Mouse (Mus musculus): ENCODE measurements around the gene Tmem150a. TPM values are rescaled to one million over a fixed set of nuclear protein-coding genes. Genes with fewer than 3 reads are reported as not detected.

Tmem150a gene
- polyA plus RNA-seq, 1 experiment from 2014 or later = 9.2 TPM

DNA sequence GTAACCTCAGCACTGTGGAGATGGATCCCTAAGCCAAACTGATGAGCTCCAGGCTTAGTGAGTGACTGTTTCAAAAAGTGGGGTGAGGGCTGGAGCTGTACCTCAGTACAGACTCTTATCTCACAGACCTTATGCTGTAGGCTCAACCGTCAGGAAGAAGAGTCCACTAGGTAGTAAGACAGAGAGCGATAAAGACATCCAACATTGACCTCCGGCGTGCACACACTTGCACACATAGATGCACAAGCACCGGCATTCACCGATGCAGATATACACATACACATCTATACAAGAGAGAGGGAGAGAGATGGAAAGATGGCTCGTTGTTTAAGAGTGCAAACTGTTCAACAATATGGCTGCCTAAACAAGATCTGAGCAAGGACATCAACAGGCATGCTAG lies 28.7 kb downstream of the Tmem150a start:
- H3K4me3 ChIP-seq (ENCODE audit: low read depth, low read length) = no peak overlapping the region
- no peak overlapping the region for H3K27ac ChIP-seq (ENCODE audit: low read depth, low read length)
- WGBS = 95% methylated on average over 7 of the region's 7 CpGs
- DNase-seq (ENCODE audit: low spot score) (no peak), ATAC-seq (ENCODE audit: low FRiP score) (no peak)
- H3K9ac ChIP-seq (ENCODE audit: low read depth, low read length) = no peak overlapping the region
- H3K4me1 ChIP-seq (replicated peaks; ENCODE audit: control insufficient read depth, insufficient read depth, low read length) = 0 out of 2 replicates have a peak, but pooled peaks cover 2% of the 10 kb centered on the region
- H3K27me3 ChIP-seq (ENCODE audit: control insufficient read depth, insufficient read depth, low read length) = peaks cover 17% of the 10 kb centered on the region
- no peaks in the 10 kb centered on the region for H3K9me3 ChIP-seq (ENCODE audit: control insufficient read depth, low read length)
- no peaks in the 10 kb centered on the region for H3K36me3 ChIP-seq (ENCODE audit: control insufficient read depth, insufficient read depth, low read length)
- no peak overlapping the region for H3K4me2 ChIP-seq (replicated peaks; ENCODE audit: low read depth, low read length)

DNA sequence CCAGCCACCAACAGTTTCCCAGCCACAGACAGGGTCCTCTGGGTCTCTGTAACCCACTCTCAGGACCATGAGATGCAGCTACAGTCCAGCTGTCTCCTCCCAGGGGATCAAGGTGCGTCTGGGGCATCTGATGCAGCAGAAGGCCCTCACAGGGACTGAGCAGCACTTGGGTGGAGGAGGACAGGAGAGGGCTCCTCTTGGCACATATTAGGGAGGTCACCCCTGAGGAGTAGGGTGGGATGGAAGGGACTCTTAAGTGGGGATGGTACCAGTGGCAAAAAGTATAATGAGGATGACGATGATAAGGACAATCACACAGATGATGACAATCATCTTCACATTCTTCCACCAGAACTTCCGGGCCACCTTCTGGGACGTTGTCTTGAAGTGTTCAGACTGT lies 30.0 kb downstream of the Tmem150a start:
- H3K4me3 ChIP-seq (ENCODE audit: low read depth, low read length) = no peak overlapping the region
- no peak for ATAC-seq (ENCODE audit: low FRiP score)
- no peaks in the 10 kb centered on the region for H3K9me3 ChIP-seq (ENCODE audit: control insufficient read depth, low read length)
- no peaks in the 10 kb centered on the region for H3K36me3 ChIP-seq (ENCODE audit: control insufficient read depth, insufficient read depth, low read length)
- DNase-seq (ENCODE audit: low spot score) = no peak
- peaks cover 5% of the 10 kb centered on the region for H3K27me3 ChIP-seq (ENCODE audit: control insufficient read depth, insufficient read depth, low read length)
- no peak overlapping the region for H3K27ac ChIP-seq (ENCODE audit: low read depth, low read length)
- no peak overlapping the region for H3K4me2 ChIP-seq (replicated peaks; ENCODE audit: low read depth, low read length)
- H3K9ac ChIP-seq (ENCODE audit: low read depth, low read length) = no peak overlapping the region
- 87% methylated on average over 4 of the region's 4 CpGs for WGBS
- peaks cover under 1% of the 10 kb centered on the region; the same call in 1 of the 2 replicates for H3K4me1 ChIP-seq (replicated peaks; ENCODE audit: control insufficient read depth, insufficient read depth, low read length)

DNA sequence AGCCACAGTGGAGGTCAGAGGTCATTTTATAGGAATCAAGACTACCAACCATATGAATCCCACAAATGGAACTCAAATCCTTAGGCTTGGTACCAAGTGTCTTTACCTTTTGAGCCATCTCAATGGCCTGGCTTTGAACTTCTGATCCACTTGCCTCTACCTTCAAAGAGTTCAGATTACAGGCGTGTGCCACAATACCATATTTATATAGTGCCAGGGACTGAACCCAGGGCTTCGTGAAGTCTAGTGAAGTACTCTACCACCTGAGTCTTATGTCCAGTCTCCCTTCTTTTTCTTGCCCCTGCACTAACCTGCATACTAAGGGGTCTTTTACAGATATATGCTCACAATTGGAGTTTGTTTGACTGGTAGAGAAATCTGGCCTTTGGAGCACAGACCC lies 31.3 kb downstream of the Tmem150a start:
- H3K36me3 ChIP-seq (ENCODE audit: control insufficient read depth, insufficient read depth, low read length) = no peaks in the 10 kb centered on the region
- H3K27ac ChIP-seq (ENCODE audit: low read depth, low read length) = no peak overlapping the region
- H3K4me2 ChIP-seq (replicated peaks; ENCODE audit: low read depth, low read length) = no peak overlapping the region
- DNase-seq (ENCODE audit: low spot score) (no peak), ATAC-seq (ENCODE audit: low FRiP score) (no peak)
- no peaks in the 10 kb centered on the region for H3K9me3 ChIP-seq (ENCODE audit: control insufficient read depth, low read length)
- peaks cover 3% of the 10 kb centered on the region; the same call in 1 of the 2 replicates for H3K4me1 ChIP-seq (replicated peaks; ENCODE audit: control insufficient read depth, insufficient read depth, low read length)
- no peak overlapping the region for H3K9ac ChIP-seq (ENCODE audit: low read depth, low read length)
- 95% methylated on average over 2 of the region's 2 CpGs for WGBS
- H3K4me3 ChIP-seq (ENCODE audit: low read depth, low read length) = no peak overlapping the region
- peaks cover 7% of the 10 kb centered on the region; the same call in 1 of the 2 replicates for H3K27me3 ChIP-seq (ENCODE audit: control insufficient read depth, insufficient read depth, low read length)

DNA sequence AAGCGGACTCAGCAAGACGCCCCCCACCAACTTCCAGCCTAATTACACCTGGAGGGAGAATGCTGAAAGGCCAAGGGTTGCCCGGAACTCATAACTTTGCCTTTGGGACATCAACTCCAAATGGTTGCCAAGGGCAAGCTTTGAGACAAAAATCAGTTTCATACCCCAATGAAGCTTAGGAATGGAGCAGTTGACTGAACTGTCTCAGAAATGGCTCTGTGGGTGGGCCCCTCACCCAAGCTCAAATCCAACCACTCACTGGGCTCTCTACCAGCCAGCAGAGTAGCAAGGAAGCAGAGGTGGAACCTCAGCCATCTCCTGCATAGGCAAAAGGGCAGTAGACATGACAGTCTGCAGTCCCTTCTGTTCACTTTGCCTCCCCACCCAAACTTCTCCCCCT lies 32.6 kb downstream of the Tmem150a start:
- Histone ChIP-seq H3K9ac (ENCODE audit: low read depth, low read length) (no peak overlapping the region), H3K27ac (ENCODE audit: low read depth, low read length) (no peak overlapping the region), H3K27me3 (ENCODE audit: control insufficient read depth, insufficient read depth, low read length) (peaks cover 7% of the 10 kb centered on the region; the same call in 1 of the 2 replicates), H3K4me3 (ENCODE audit: low read depth, low read length) (no peak overlapping the region), H3K9me3 (ENCODE audit: control insufficient read depth, low read length) (no peaks in the 10 kb centered on the region), H3K4me1 (replicated peaks; ENCODE audit: control insufficient read depth, insufficient read depth, low read length) (peaks cover 3% of the 10 kb centered on the region; the same call in 1 of the 2 replicates), H3K4me2 (replicated peaks; ENCODE audit: low read depth, low read length) (no peak overlapping the region), H3K36me3 (ENCODE audit: control insufficient read depth, insufficient read depth, low read length) (no peaks in the 10 kb centered on the region)
- 75% methylated on average over 3 of the region's 3 CpGs for whole genome bisulfite sequencing
- DNase-seq (ENCODE audit: low spot score) (no peak), ATAC-seq (ENCODE audit: low FRiP score) (no peak)

DNA sequence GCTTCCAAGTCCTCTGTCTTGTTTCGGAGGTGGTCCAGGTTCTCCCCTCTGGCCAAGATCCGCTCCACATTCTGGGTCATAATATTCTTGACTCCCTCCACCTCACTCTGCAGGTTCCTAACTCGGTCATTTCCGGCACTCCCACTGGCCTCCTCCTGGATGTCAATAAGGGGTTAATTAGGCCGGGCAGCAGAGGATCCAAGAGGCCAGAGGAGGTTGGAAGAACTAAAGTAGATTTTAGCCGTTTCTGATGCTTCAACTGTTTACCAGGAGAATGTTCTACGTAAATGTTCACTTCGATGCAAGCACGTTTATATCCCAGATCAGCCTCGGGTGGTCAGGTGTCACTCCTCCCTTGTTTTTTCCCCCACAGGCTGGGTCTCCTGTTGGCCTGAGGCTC lies 33.0 kb downstream of the Tmem150a start:
- Histone ChIP-seq H3K4me2 (replicated peaks; ENCODE audit: low read depth, low read length) (no peak overlapping the region), H3K9me3 (ENCODE audit: control insufficient read depth, low read length) (no peaks in the 10 kb centered on the region), H3K27ac (ENCODE audit: low read depth, low read length) (no peak overlapping the region), H3K9ac (ENCODE audit: low read depth, low read length) (no peak overlapping the region), H3K4me3 (ENCODE audit: low read depth, low read length) (no peak overlapping the region), H3K4me1 (replicated peaks; ENCODE audit: control insufficient read depth, insufficient read depth, low read length) (peaks cover 3% of the 10 kb centered on the region; the same call in 1 of the 2 replicates), H3K27me3 (ENCODE audit: control insufficient read depth, insufficient read depth, low read length) (peaks cover 7% of the 10 kb centered on the region; the same call in 1 of the 2 replicates), H3K36me3 (ENCODE audit: control insufficient read depth, insufficient read depth, low read length) (no peaks in the 10 kb centered on the region)
- 76% methylated on average over 10 of the region's 10 CpGs for WGBS
- DNase-seq (ENCODE audit: low spot score) (no peak), ATAC-seq (ENCODE audit: low FRiP score) (no peak)

DNA sequence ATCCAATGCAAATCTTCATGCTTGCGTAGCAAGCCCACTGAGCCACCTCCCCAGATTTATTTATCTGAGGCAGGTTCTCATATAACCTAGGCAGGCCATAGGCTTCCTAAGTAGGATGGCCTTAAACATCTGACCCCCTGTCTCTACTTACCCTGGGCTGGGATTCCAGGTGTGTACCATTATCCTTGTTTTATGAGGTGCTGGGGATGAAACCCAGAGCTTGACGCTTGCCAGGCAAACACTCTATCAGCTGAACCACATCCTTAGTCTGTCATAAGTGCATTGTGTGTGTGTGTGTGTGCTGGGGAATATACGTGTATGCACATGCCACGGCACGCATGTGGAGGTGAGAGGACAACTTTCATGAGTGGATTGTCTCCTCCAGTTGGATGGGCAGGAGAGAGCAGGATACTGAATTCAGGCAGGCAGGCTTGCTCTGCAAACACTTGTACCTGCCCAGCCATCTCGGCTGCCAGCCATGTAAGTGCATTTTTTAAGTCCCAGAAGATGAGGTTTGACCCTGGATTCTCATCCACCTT lies 33.6 kb downstream of the Tmem150a start:
- Histone ChIP-seq H3K27ac (ENCODE audit: low read depth, low read length) (no peak overlapping the region), H3K27me3 (ENCODE audit: control insufficient read depth, insufficient read depth, low read length) (peaks cover 7% of the 10 kb centered on the region; the same call in 1 of the 2 replicates), H3K9ac (ENCODE audit: low read depth, low read length) (no peak overlapping the region), H3K4me2 (replicated peaks; ENCODE audit: low read depth, low read length) (no peak overlapping the region), H3K4me3 (ENCODE audit: low read depth, low read length) (no peak overlapping the region), H3K36me3 (ENCODE audit: control insufficient read depth, insufficient read depth, low read length) (no peaks in the 10 kb centered on the region), H3K9me3 (ENCODE audit: control insufficient read depth, low read length) (no peaks in the 10 kb centered on the region), H3K4me1 (replicated peaks; ENCODE audit: control insufficient read depth, insufficient read depth, low read length) (peaks cover 3% of the 10 kb centered on the region; the same call in 1 of the 2 replicates)
- WGBS = 91% methylated on average over 6 of the region's 6 CpGs
- DNase-seq (ENCODE audit: low spot score) (no peak), ATAC-seq (ENCODE audit: low FRiP score) (no peak)

DNA sequence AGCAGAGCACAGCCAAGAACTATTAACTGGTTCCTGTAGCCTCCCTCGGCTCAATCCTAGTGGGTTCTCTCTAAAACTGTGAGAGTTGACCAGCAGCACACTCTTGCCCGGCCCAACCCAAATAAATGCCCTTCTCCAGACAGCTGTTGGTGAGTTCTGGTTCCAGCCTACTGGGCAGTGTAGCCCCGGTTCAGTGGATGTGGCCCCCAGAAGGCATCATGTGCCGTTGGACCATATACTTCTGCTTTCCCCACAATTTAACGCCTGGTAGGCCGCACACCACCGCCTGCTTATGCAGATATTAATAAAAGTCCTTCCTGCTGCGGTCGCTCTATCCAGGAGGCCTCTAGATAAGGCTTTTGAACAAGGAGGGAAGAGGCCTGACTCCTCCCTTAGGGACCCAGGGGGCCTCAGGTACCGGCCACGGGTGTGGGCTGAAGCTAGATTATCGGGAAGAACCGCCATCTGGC lies 34.3 kb downstream of the Tmem150a start:
- H3K27me3 ChIP-seq (ENCODE audit: control insufficient read depth, insufficient read depth, low read length) = peaks cover 7% of the 10 kb centered on the region; the same call in 1 of the 2 replicates
- H3K9ac ChIP-seq (ENCODE audit: low read depth, low read length) = no peak overlapping the region; the same call in 1 of the 2 replicates
- ATAC-seq (ENCODE audit: low FRiP score) (peak; percentile 14; the same call in 1 of the 2 replicates), DNase-seq (ENCODE audit: low spot score) (no peak)
- H3K4me1 ChIP-seq (replicated peaks; ENCODE audit: control insufficient read depth, insufficient read depth, low read length) = peaks cover 3% of the 10 kb centered on the region; the same call in 1 of the 2 replicates
- no peak overlapping the region for H3K27ac ChIP-seq (ENCODE audit: low read depth, low read length)
- no peaks in the 10 kb centered on the region for H3K9me3 ChIP-seq (ENCODE audit: control insufficient read depth, low read length)
- peak overlapping the region; percentile 49 for H3K4me2 ChIP-seq (replicated peaks; ENCODE audit: low read depth, low read length)
- no peaks in the 10 kb centered on the region for H3K36me3 ChIP-seq (ENCODE audit: control insufficient read depth, insufficient read depth, low read length)
- WGBS = 35% methylated on average over 13 of the region's 13 CpGs
- peak overlapping the region; percentile 34; the same call in 1 of the 2 replicates for H3K4me3 ChIP-seq (ENCODE audit: low read depth, low read length)

DNA sequence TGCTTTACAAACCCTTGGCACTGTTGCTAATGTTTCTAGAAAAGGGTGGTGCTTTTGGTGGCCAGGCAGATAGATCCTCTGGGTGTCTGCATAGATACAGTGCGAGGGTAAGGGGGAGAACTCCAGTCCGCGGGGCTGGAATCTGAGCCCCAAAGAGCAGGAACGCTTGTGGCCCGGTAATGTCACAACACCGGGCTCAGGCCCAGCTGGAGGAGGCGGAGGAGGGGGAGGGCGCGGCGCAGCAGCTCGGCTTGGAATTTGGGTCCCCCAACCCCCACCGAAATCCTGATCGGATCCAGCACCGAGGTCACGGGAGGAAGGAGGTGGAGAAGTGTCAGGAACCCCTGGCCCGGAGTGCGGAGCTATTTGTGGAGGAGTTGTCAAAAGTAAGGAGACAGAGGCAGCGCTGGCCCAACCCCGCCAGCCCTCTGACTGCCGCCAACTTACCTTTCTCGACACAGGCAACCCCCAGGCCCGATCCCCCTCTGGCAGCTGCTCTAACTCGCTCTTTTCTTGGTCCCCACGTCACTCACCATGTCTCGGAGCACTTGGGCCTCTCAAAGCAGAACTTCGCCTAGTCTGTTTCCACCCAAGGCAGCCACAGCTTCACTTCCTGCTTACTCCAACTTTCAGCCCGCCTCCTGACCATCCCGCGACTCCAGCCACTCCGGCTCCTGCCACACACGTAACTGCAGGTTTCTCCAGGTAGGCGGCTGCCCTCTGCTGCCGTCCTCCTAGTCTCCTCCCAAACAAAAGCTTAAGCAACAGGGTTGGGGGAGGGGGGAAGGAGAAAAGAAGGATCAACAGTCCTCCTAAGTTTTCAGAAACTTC lies 34.9 kb downstream of the Tmem150a start, which contains the start of gene Vamp8:
Gene Vamp8 (minus strand): TSS at position 763 of the 831 bp plus-strand sequence.
- Histone ChIP-seq H3K9ac (ENCODE audit: low read depth, low read length) (peak within 1 kb of the TSS; percentile 65), H3K4me1 (replicated peaks; ENCODE audit: control insufficient read depth, insufficient read depth, low read length) (peaks cover 3% of the 10 kb centered on the region; the same call in 1 of the 2 replicates), H3K4me2 (replicated peaks; ENCODE audit: low read depth, low read length) (peak within 1 kb of the TSS; percentile 49), H3K27me3 (ENCODE audit: control insufficient read depth, insufficient read depth, low read length) (peaks cover 7% of the 10 kb centered on the region; the same call in 1 of the 2 replicates), H3K36me3 (ENCODE audit: control insufficient read depth, insufficient read depth, low read length) (no peaks in the 10 kb centered on the region), H3K27ac (ENCODE audit: low read depth, low read length) (no peak within 1 kb of the TSS), H3K9me3 (ENCODE audit: control insufficient read depth, low read length) (no peaks in the 10 kb centered on the region), H3K4me3 (ENCODE audit: low read depth, low read length) (peak within 1 kb of the TSS; percentile 34)
- ATAC-seq (ENCODE audit: low FRiP score) (peak; percentile 22; the same call in 1 of the 2 replicates), DNase-seq (ENCODE audit: low spot score) (peak; percentile 58)
- WGBS = 2% methylated on average over 33 of the region's 33 CpGs
